Mouse (Mus musculus) liver, postnatal 0 days (tissue): ENCODE data around the gene Lrrc39. TPM values are rescaled to one million over a fixed set of nuclear protein-coding genes. Genes with fewer than 3 reads are reported as not detected.
"Not testable (repeated sequence)": the region's sequence is repeated elsewhere in the genome, so short reads cannot be mapped to it uniquely, and the experiment has no call there.

ENCODE experiments used
- ATAC-seq: fragments of 200-750 bp; cut with Nextera tagmentation; 2 replicates; pipeline ENCODE4 v1.8.0; 2017; ENCODE audit warnings: mild to moderate bottlenecking, moderate library complexity
- DNase-seq: peaks from one replicate; pipeline ENCODE4 v3.0.0-alpha.2; 2016
- H3K27ac ChIP-seq: fragments of 300-500 bp; sonication (generic); 2 replicates; pipeline ENCODE4 v1.5.1; 2014; ENCODE audit warnings: antibody characterized with exemption, moderate library complexity, mild to moderate bottlenecking, low read depth
- H3K27me3 ChIP-seq: fragments of 300-500 bp; sonication (generic); 2 replicates; pipeline ENCODE4 v1.6.1; 2014; ENCODE audit warnings: low read length, control low read depth, mixed read lengths; ENCODE audit not compliant: insufficient read depth
- H3K36me3 ChIP-seq: fragments of 300-500 bp; sonication (generic); replicated peaks from 2 replicates; pipeline ENCODE4 v1.6.1; 2014; ENCODE audit warnings: mild to moderate bottlenecking, control low read depth, low read length, moderate library complexity, mixed read lengths; ENCODE audit not compliant: insufficient read depth
- H3K4me1 ChIP-seq: fragments of 300-500 bp; sonication (generic); 2 replicates; pipeline ENCODE4 v1.6.1; 2014; ENCODE audit warnings: antibody characterized with exemption, mild to moderate bottlenecking, control low read depth; ENCODE audit not compliant: insufficient read depth
- H3K4me2 ChIP-seq: fragments of 300-500 bp; sonication (generic); 2 replicates; pipeline ENCODE4 v1.6.1; 2014; ENCODE audit warnings: low read depth, mild to moderate bottlenecking, low read length, moderate library complexity, mixed read lengths
- H3K4me3 ChIP-seq: fragments of 300-500 bp; sonication (generic); 2 replicates; pipeline ENCODE4 v1.5.1; 2014; ENCODE audit warnings: low read depth, low read length
- H3K9ac ChIP-seq: fragments of 300-500 bp; sonication (generic); replicated peaks from 2 replicates; pipeline ENCODE4 v1.6.1; 2014; ENCODE audit warnings: mild to moderate bottlenecking, moderate library complexity
- H3K9me3 ChIP-seq: fragments of 300-500 bp; sonication (generic); 2 replicates; pipeline ENCODE4 v1.6.1; 2016; ENCODE audit warnings: mild to moderate bottlenecking, control low read depth, low read length, mixed read lengths
- CTCF ChIP-seq: sonication (generic); IDR thresholded peaks from 2 replicates; pipeline ENCODE4 v1.5.1; 2016; ENCODE audit warnings: antibody characterized with exemption, low read depth
- EP300 ChIP-seq: IDR thresholded peaks from 2 replicates; pipeline ENCODE4 v1.6.1; 2016; ENCODE audit warnings: antibody characterized with exemption, low read depth, mild to moderate bottlenecking
- WGBS: fragments of 180-500 bp; shearing (Covaris S2); extraction: QIAGEN DNeasy Blood & Tissue Kit; methylation state at CpG from one replicate; pipeline ENCODE4 v1.1.7; 2014; ENCODE audit not compliant: insufficient replicate concordance; 5-methylcytosine and 5-hydroxymethylcytosine counted together
- polyA plus RNA-seq: library from polyadenylated mRNA; unstranded; fragments of >200 nt; fragmentation: Nextera tagmentation; extraction: Ambion mirVana; gene quantifications from 2 replicates; pipeline ENCODE4 v1.2.1, GENCODE M21; 2015

The Lrrc39 gene
- polyA plus RNA-seq, 1 experiment from 2014 or later, result 1.6 TPM

DNA sequence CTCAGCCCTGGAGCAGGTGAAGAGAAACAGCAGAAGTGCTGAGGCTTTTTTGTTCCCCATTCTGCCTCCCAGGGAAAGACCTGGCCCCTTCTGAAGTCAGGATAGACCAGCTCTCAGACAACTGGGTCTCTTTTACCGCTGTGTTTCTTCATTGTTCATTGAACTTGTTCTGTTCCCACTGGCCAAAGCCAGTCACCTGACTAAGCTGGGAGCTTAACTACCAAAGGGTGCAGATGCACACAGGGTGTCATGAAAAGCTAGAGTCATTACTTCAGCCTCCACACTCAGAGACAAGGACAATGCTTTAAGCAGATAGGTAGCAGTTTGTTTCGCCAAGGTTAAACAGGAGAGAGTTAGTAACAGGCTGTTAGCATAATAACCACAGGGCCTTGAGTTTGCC is 20.7 kb upstream of the Lrrc39 start:
- no peak for DNase-seq
- Histone ChIP-seq H3K4me3 (no peak overlapping the region), H3K27me3 (no peaks in the 10 kb centered on the region), H3K9ac (no peak overlapping the region), H3K27ac (no peak overlapping the region), H3K4me1 (no peaks in the 10 kb centered on the region), H3K4me2 (no peak overlapping the region), H3K9me3 (no peaks in the 10 kb centered on the region), H3K36me3 (peaks cover 23% of the 10 kb centered on the region; the same call in 1 of the 2 replicates)
- 30% methylated on average over 2 of the region's 2 CpGs for WGBS
- TF ChIP-seq CTCF (no peak), EP300 (no peak)
- ATAC-seq, result no peak

GRCm38 (mm10) chr3:116542532-116542931 is 20.2 kb upstream of the Lrrc39 start:
- DNase-seq (no peak), ATAC-seq (no peak)
- H3K4me3 ChIP-seq, result no peak overlapping the region
- peaks cover 23% of the 10 kb centered on the region; the same call in 1 of the 2 replicates for H3K36me3 ChIP-seq
- H3K4me1 ChIP-seq, result no peaks in the 10 kb centered on the region
- H3K9me3 ChIP-seq, result no peaks in the 10 kb centered on the region
- WGBS, result 38% methylated on average over 3 of the region's 3 CpGs
- no peak for TF ChIP-seq CTCF
- TF ChIP-seq EP300, result no peak
- H3K4me2 ChIP-seq, result no peak overlapping the region
- no peaks in the 10 kb centered on the region for H3K27me3 ChIP-seq
- H3K9ac ChIP-seq, result no peak overlapping the region
- no peak overlapping the region for H3K27ac ChIP-seq

DNA sequence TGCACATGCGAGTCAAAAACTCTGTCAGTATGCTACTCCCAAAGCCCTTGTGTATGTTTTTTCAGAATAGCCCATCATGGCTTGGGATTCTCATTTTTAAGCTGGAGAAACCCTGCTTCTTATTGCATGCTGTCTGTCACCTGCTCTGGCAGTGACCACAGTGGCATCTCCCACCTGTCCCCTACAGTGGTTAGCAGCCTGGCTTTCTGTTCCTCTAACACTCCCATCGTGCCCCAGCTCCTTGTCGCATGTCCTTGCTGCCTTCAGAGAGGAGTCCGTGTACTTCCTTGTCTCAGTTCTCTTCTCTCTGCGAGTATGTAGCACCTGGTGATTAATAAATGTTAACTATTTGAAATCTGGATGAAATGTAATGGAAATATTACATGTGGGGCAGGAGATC is 15.3 kb upstream of the Lrrc39 start:
- no peak for DNase-seq

GRCm38 (mm10) chr3:116551362-116551761 is 11.4 kb upstream of the Lrrc39 start:
- peaks cover 11% of the 10 kb centered on the region for H3K36me3 ChIP-seq
- DNase-seq (no peak), ATAC-seq (no peak)
- H3K4me2 ChIP-seq, result no peak overlapping the region
- H3K9me3 ChIP-seq, result no peaks in the 10 kb centered on the region
- 90% methylated on average over 5 of the region's 5 CpGs for WGBS
- no peaks in the 10 kb centered on the region for H3K4me1 ChIP-seq
- no peak overlapping the region for H3K27ac ChIP-seq
- H3K9ac ChIP-seq, result no peak overlapping the region
- H3K27me3 ChIP-seq, result no peaks in the 10 kb centered on the region
- no peak overlapping the region for H3K4me3 ChIP-seq
- TF ChIP-seq EP300, result no peak
- no peak for TF ChIP-seq CTCF

More for the DNA sequence above, 15.3 kb upstream of the Lrrc39 start:
- Histone ChIP-seq H3K4me1 (no peaks in the 10 kb centered on the region), H3K27me3 (no peaks in the 10 kb centered on the region), H3K4me2 (no peak overlapping the region), H3K27ac (no peak overlapping the region), H3K9me3 (no peaks in the 10 kb centered on the region), H3K4me3 (no peak overlapping the region), H3K36me3 (peaks cover 19% of the 10 kb centered on the region), H3K9ac (no peak overlapping the region)
- WGBS, result 77% methylated on average over 5 of the region's 5 CpGs
- no peak for ATAC-seq
- TF ChIP-seq EP300, result no peak
- no peak for TF ChIP-seq CTCF

DNA sequence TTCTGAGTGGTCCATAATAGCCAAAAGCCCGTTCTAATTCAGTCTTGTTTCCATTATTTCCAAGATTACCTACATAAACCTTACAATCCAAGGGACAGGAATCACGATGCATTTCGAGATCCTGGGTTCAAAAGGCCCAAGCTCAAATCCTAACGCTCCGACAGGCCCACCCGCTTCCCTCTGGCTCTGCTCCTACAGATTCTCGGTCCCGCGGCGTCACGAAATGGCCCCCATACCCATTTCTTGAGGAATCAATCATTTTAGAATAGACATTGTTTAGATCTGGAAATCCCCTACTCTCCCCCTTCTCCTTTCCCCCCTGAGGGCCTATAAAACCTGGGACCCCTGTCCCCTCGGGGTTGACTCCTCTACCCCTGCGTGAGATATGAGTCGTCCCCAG is 1.5 kb upstream of the Lrrc39 start:
- H3K4me2 ChIP-seq, ATAC-seq, H3K27me3 ChIP-seq, H3K9me3 ChIP-seq, H3K27ac ChIP-seq, H3K9ac ChIP-seq, DNase-seq, H3K4me3 ChIP-seq, H3K36me3 ChIP-seq: not testable (repeated sequence)
- H3K4me1 ChIP-seq, result peaks cover 11% of the 10 kb centered on the region
- WGBS, result 93% methylated on average over 13 of the region's 14 CpGs

- H3K4me2 ChIP-seq, result peak overlapping the region; percentile 65
- ATAC-seq, result peak; percentile 61
- 14% methylated on average over 7 of the region's 7 CpGs for WGBS
Measured at GRCm38 (mm10) chr3:116563095-116563492, 321 bp downstream of the Lrrc39 start.

GRCm38 (mm10) chr3:116570628-116571027 is 7.9 kb downstream of the Lrrc39 start:
- WGBS, result 37% methylated on average over 2 of the region's 2 CpGs
- no peak overlapping the region for H3K4me2 ChIP-seq
- H3K9me3 ChIP-seq, result peaks cover 5% of the 10 kb centered on the region; the same call in 1 of the 2 replicates
- H3K4me1 ChIP-seq, result no peaks in the 10 kb centered on the region
- H3K4me3 ChIP-seq, result no peak overlapping the region
- H3K36me3 ChIP-seq, result no peaks in the 10 kb centered on the region
- TF ChIP-seq EP300, result no peak
- TF ChIP-seq CTCF, result no peak
- H3K9ac ChIP-seq, result no peak overlapping the region
- ATAC-seq, result no peak
- no peak overlapping the region for H3K27ac ChIP-seq
- H3K27me3 ChIP-seq, result no peaks in the 10 kb centered on the region
- no peak for DNase-seq

More at GRCm38 (mm10) chr3:116563095-116563492, 321 bp downstream of the Lrrc39 start:
- Histone ChIP-seq H3K9ac (peak overlapping the region; percentile 63), H3K36me3 (no peaks in the 10 kb centered on the region), H3K9me3 (peaks cover 5% of the 10 kb centered on the region; the same call in 1 of the 2 replicates), H3K27ac (peak overlapping the region; percentile 71), H3K4me3 (peak overlapping the region; percentile 36), H3K27me3 (no peaks in the 10 kb centered on the region), H3K4me1 (peaks cover 11% of the 10 kb centered on the region)
- TF ChIP-seq CTCF, result no peak
- TF ChIP-seq EP300, result no peak
- no peak for DNase-seq
